Mouse (Mus musculus) intestine, postnatal 0 days (tissue): ENCODE data around the gene Prtn3. TPM values are rescaled to one million over a fixed set of nuclear protein-coding genes. Genes with fewer than 3 reads are reported as not detected.
"Not testable (repeated sequence)": the region's sequence is repeated elsewhere in the genome, so short reads cannot be mapped to it uniquely, and the experiment has no call there.

ENCODE experiments used
- ATAC-seq: fragments of 200-750 bp; cut with Nextera tagmentation; 2 replicates; pipeline ENCODE4 v1.8.0; 2017; ENCODE audit warnings: mild to moderate bottlenecking, moderate TSS enrichment, moderate library complexity
- H3K27ac ChIP-seq: fragments of 300-500 bp; sonication (generic); 2 replicates; pipeline ENCODE4 v1.5.1; 2014; ENCODE audit warnings: mild to moderate bottlenecking, low read depth, low read length, moderate library complexity
- H3K27me3 ChIP-seq: fragments of 300-500 bp; sonication (generic); replicated peaks from 2 replicates; pipeline ENCODE4 v1.6.1; 2014; ENCODE audit warnings: low read length, mixed read lengths; ENCODE audit not compliant: control insufficient read depth, insufficient read depth
- H3K36me3 ChIP-seq: fragments of 300-500 bp; sonication (generic); 2 replicates; pipeline ENCODE4 v1.6.1; 2014; ENCODE audit warnings: mild to moderate bottlenecking, moderate library complexity; ENCODE audit not compliant: control insufficient read depth, insufficient read depth
- H3K4me1 ChIP-seq: fragments of 300-500 bp; sonication (generic); replicated peaks from 2 replicates; pipeline ENCODE4 v1.6.1; 2014; ENCODE audit warnings: antibody characterized with exemption, low read length, mixed read lengths; ENCODE audit not compliant: control insufficient read depth, insufficient read depth
- H3K4me2 ChIP-seq: fragments of 300-500 bp; sonication (generic); replicated peaks from 2 replicates; pipeline ENCODE4 v1.6.1; 2014; ENCODE audit warnings: low read depth, mild to moderate bottlenecking, moderate library complexity
- H3K4me3 ChIP-seq: fragments of 300-500 bp; sonication (generic); 2 replicates; pipeline ENCODE4 v1.5.1; 2014; ENCODE audit warnings: low read depth, low read length
- H3K9ac ChIP-seq: fragments of 300-500 bp; sonication (generic); 2 replicates; pipeline ENCODE4 v1.6.1; 2014; ENCODE audit warnings: mild to moderate bottlenecking, low read depth, low read length
- H3K9me3 ChIP-seq: fragments of 300-500 bp; sonication (generic); 2 replicates; pipeline ENCODE4 v1.6.1; 2016; ENCODE audit warnings: mixed run types; ENCODE audit not compliant: control insufficient read depth
- CTCF ChIP-seq: sonication (generic); IDR thresholded peaks from 2 replicates; pipeline ENCODE4 v1.5.1; 2016; ENCODE audit warnings: low read depth, mild to moderate bottlenecking, control low read depth, antibody characterized with exemption, moderate library complexity
- WGBS: fragments of 180-500 bp; shearing (Covaris S2); extraction: QIAGEN DNeasy Blood & Tissue Kit; methylation state at CpG from one replicate; pipeline ENCODE4 v1.1.7; 2014; 5-methylcytosine and 5-hydroxymethylcytosine counted together
- polyA plus RNA-seq: library from polyadenylated mRNA; unstranded; fragments of >200 nt; fragmentation: Nextera tagmentation; extraction: Ambion mirVana; gene quantifications from 2 replicates; pipeline ENCODE4 v1.2.1, GENCODE M21; 2015

Prtn3 gene
- polyA plus RNA-seq, 1 experiment from 2014 or later = 1.1 TPM

GRCm38 (mm10) chr10:79892451-79893118 lies 18.3 kb downstream of the Prtn3 start:
- peak; percentile 86 for TF ChIP-seq CTCF
- H3K4me3 ChIP-seq, H3K9me3 ChIP-seq, H3K27ac ChIP-seq, H3K4me1 ChIP-seq, H3K4me2 ChIP-seq, H3K27me3 ChIP-seq, H3K9ac ChIP-seq: not testable (repeated sequence)
- 43% methylated on average over 22 of the region's 22 CpGs for WGBS
- peaks cover 19% of the 10 kb centered on the region; the same call in 1 of the 2 replicates for H3K36me3 ChIP-seq
- peak; percentile 45 for ATAC-seq

GRCm38 (mm10) chr10:79896306-79896705 lies 22.0 kb downstream of the Prtn3 start:
- no peak for TF ChIP-seq CTCF
- WGBS = 91% methylated on average over 16 of the region's 16 CpGs
- H3K4me1 ChIP-seq = no peaks in the 10 kb centered on the region

GRCm38 (mm10) chr10:79896814-79897213 lies 22.5 kb downstream of the Prtn3 start:
- Histone ChIP-seq H3K9me3 (no peaks in the 10 kb centered on the region), H3K4me3 (no peak overlapping the region), H3K36me3 (peaks cover 39% of the 10 kb centered on the region; the same call in 1 of the 2 replicates), H3K27me3 (no peaks in the 10 kb centered on the region), H3K9ac (no peak overlapping the region), H3K4me2 (no peak overlapping the region), H3K27ac (no peak overlapping the region), H3K4me1 (no peaks in the 10 kb centered on the region)
- TF ChIP-seq CTCF = no peak
- WGBS = 86% methylated on average over 13 of the region's 13 CpGs
- ATAC-seq = 0 out of 2 replicates have a peak, but pooled peaks have one; percentile 7

More at GRCm38 (mm10) chr10:79896306-79896705, 22.0 kb downstream of the Prtn3 start:
- Histone ChIP-seq H3K9me3 (no peaks in the 10 kb centered on the region), H3K36me3 (peaks cover 39% of the 10 kb centered on the region; the same call in 1 of the 2 replicates), H3K27ac (no peak overlapping the region), H3K27me3 (no peaks in the 10 kb centered on the region), H3K9ac (no peak overlapping the region), H3K4me3 (no peak overlapping the region), H3K4me2 (no peak overlapping the region)
- no peak for ATAC-seq

GRCm38 (mm10) chr10:79897316-79898245 lies 23.3 kb downstream of the Prtn3 start:
- no peak overlapping the region for H3K9ac ChIP-seq

GRCm38 (mm10) chr10:79900951-79901410 lies 26.7 kb downstream of the Prtn3 start:
- H3K9ac ChIP-seq = no peak overlapping the region
- peaks cover 54% of the 10 kb centered on the region for H3K36me3 ChIP-seq
- no peak overlapping the region; the same call in 1 of the 2 replicates for H3K27ac ChIP-seq
- H3K9me3 ChIP-seq = no peaks in the 10 kb centered on the region
- no peaks in the 10 kb centered on the region for H3K27me3 ChIP-seq
- no peak overlapping the region for H3K4me3 ChIP-seq
- ATAC-seq = no peak
- no peaks in the 10 kb centered on the region for H3K4me1 ChIP-seq
- 69% methylated on average over 2 of the region's 2 CpGs for WGBS
- no peak overlapping the region for H3K4me2 ChIP-seq
- TF ChIP-seq CTCF = peak; percentile 55

More at GRCm38 (mm10) chr10:79897316-79898245, 23.3 kb downstream of the Prtn3 start:
- ATAC-seq = peak; percentile 55
- no peaks in the 10 kb centered on the region for H3K27me3 ChIP-seq
- no peak overlapping the region for H3K4me3 ChIP-seq
- H3K4me1 ChIP-seq = no peaks in the 10 kb centered on the region
- 41% methylated on average over 20 of the region's 20 CpGs for WGBS
- H3K27ac ChIP-seq = no peak overlapping the region
- TF ChIP-seq CTCF = no peak
- H3K4me2 ChIP-seq = no peak overlapping the region
- H3K9me3 ChIP-seq = no peaks in the 10 kb centered on the region
- peaks cover 39% of the 10 kb centered on the region; the same call in 1 of the 2 replicates for H3K36me3 ChIP-seq

GRCm38 (mm10) chr10:79906712-79907111 lies 32.4 kb downstream of the Prtn3 start:
- H3K36me3 ChIP-seq = peaks cover 42% of the 10 kb centered on the region
- H3K27ac ChIP-seq = no peak overlapping the region
- no peak for TF ChIP-seq CTCF
- no peak overlapping the region for H3K9ac ChIP-seq
- no peaks in the 10 kb centered on the region for H3K4me1 ChIP-seq
- WGBS = 93% methylated on average over 9 of the region's 9 CpGs
- ATAC-seq = no peak
- H3K4me3 ChIP-seq = no peak overlapping the region
- H3K9me3 ChIP-seq = no peaks in the 10 kb centered on the region
- no peaks in the 10 kb centered on the region for H3K27me3 ChIP-seq
- H3K4me2 ChIP-seq = no peak overlapping the region
